11 mouse cellular contexts compared by ENCODE assay signal in genomic region chr10:28155688-28156685, GRCm38 (mm10).
DNase-seq lines count a peak whose midpoint lies in the region; ATAC-seq and TF ChIP-seq lines count a peak whose summit lies in the region.
"Had no signal": no experiment of that assay in that cellular context is flagged by ENCODE, and none has a peak within 500 bp of the region (broad histone marks: within the 10 kb centered on the region; RNA-seq: fewer than 3 reads in every experiment).

No protein-coding gene starts in this region.

- ATAC-seq in embryonic facial prominence, embryonic 12.5 days (ENCODE audit: insufficient number of reproducible peaks, insufficient read depth, low FRiP score, low TSS enrichment), result peak; percentile 41; the same call in 1 of the 2 replicates
- ATAC-seq in hindbrain, postnatal 0 days, result peak; percentile 77

- no peak for DNase-seq in embryonic facial prominence, embryonic 10.5 days (ENCODE audit: low spot score)
- DNase-seq in right cerebral cortex, postnatal 25 days, result peak; percentile 23
- DNase-seq in right cerebral cortex, postnatal 4 days, result no peak
- DNase-seq in hindbrain, postnatal 0 days (ENCODE audit: low spot score), result peak; percentile 53
- no peak for DNase-seq in adrenal gland, postnatal 14 days
- DNase-seq in heart, postnatal 25 days (ENCODE audit: low spot score), result no peak
- no peak for DNase-seq in thymus, adult 18-20 months
- DNase-seq: adrenal gland, adult 8-10 months; cerebellum, postnatal 25 days had no signal

- no peaks in the 10 kb centered on the region for H3K4me1 ChIP-seq in embryonic facial prominence, embryonic 12.5 days
- H3K4me1 ChIP-seq in embryonic facial prominence, embryonic 10.5 days, result peaks cover 11% of the 10 kb centered on the region; the same call in 1 of the 2 replicates
- peaks cover 3% of the 10 kb centered on the region for H3K4me1 ChIP-seq in hindbrain, postnatal 0 days (ENCODE audit: insufficient read depth, low read length)

- H3K27ac ChIP-seq in embryonic facial prominence, embryonic 12.5 days, result no peak overlapping the region
- H3K27ac ChIP-seq in embryonic facial prominence, embryonic 10.5 days (replicated peaks), result no peak overlapping the region
- no peak overlapping the region for H3K27ac ChIP-seq in hindbrain, postnatal 0 days

- no peak overlapping the region for H3K4me2 ChIP-seq in embryonic facial prominence, embryonic 12.5 days (replicated peaks)
- peak overlapping the region; percentile 40 for H3K4me2 ChIP-seq in hindbrain, postnatal 0 days (ENCODE audit: low read depth, low read length)
- H3K4me2 ChIP-seq: liver, embryonic 11.5 days had no signal

- intact Hi-C loops in heart, postnatal 25 days (cut with DNase I), result no loop called here

- H3K9me3 ChIP-seq in embryonic facial prominence, embryonic 12.5 days, result no peaks in the 10 kb centered on the region
- H3K9me3 ChIP-seq in embryonic facial prominence, embryonic 10.5 days, result no peaks in the 10 kb centered on the region
- H3K9me3 ChIP-seq in hindbrain, postnatal 0 days (ENCODE audit: low read length), result no peaks in the 10 kb centered on the region

- H3K36me3 ChIP-seq in embryonic facial prominence, embryonic 12.5 days, result no peaks in the 10 kb centered on the region
- no peaks in the 10 kb centered on the region for H3K36me3 ChIP-seq in embryonic facial prominence, embryonic 10.5 days (replicated peaks)
- H3K36me3 ChIP-seq in hindbrain, postnatal 0 days (ENCODE audit: insufficient read depth, low read length), result no peaks in the 10 kb centered on the region

- WGBS in embryonic facial prominence, embryonic 12.5 days, result 62% methylated on average over 20 of the region's 20 CpGs
- 72% methylated on average over 20 of the region's 20 CpGs for WGBS in embryonic facial prominence, embryonic 10.5 days
- 41% methylated on average over 20 of the region's 20 CpGs for WGBS in hindbrain, postnatal 0 days

- H3K4me3 ChIP-seq in embryonic facial prominence, embryonic 12.5 days, result no peak overlapping the region
- no peak overlapping the region for H3K4me3 ChIP-seq in embryonic facial prominence, embryonic 10.5 days
- H3K4me3 ChIP-seq in hindbrain, postnatal 0 days (ENCODE audit: low read length), result no peak overlapping the region

- TF ChIP-seq CTCF in hindbrain, postnatal 0 days (IDR thresholded peaks at IDR 0.05; ENCODE audit: low read depth), result no peak

- H3K9ac ChIP-seq in embryonic facial prominence, embryonic 12.5 days, result no peak overlapping the region
- no peak overlapping the region for H3K9ac ChIP-seq in hindbrain, postnatal 0 days (replicated peaks; ENCODE audit: low read length)

- no peaks in the 10 kb centered on the region for H3K27me3 ChIP-seq in embryonic facial prominence, embryonic 12.5 days
- no peaks in the 10 kb centered on the region for H3K27me3 ChIP-seq in embryonic facial prominence, embryonic 10.5 days (replicated peaks; ENCODE audit: low read depth, poor library complexity, severe bottlenecking)
- H3K27me3 ChIP-seq in hindbrain, postnatal 0 days (ENCODE audit: insufficient read depth, low read length), result no peaks in the 10 kb centered on the region

Comparison
In these comparisons a context has a peak if more than half of its experiments do, and no peak if none do; other contexts are left out.
1. DNase-seq: peak in right cerebral cortex, postnatal 25 days (single experiment) and hindbrain, postnatal 0 days (single experiment); none in embryonic facial prominence, embryonic 10.5 days (single experiment), right cerebral cortex, postnatal 4 days (single experiment), adrenal gland, postnatal 14 days (single experiment), heart, postnatal 25 days (single experiment) and thymus, adult 18-20 months (0 of 2).